Mouse (Mus musculus): ENCODE data around the gene Dhrs9.

Gene Dhrs9

DNA sequence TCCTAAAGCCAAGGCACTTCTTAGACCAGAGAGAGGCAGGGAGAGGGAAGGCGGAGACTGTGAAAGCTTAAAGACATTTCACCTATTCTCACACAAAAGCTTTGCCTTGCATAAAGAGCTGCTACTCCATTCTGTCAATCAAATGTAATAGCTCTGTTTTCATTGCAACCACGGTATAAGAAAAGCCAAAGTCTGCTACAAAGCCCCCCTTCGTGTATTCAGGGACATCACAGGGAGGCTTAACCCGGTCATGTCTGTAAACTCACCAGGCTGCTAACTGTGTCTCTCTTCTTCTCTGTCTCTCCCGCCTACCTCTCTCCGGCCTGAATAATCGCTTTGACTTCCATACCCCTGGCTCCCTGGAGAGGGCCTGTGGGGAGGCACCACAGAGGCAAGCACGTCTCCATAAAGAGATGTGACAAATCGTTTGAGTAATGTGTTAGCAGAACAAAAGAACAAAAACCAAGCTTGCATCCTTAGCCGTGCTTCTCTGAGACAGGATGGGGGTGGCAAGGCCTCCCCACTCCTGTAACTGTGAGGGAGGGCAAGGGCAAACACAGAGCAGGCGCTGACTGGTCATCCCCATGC is 38.1 kb downstream of the Dhrs9 start:
- no peak for DNase-seq (ENCODE audit: low spot score)

DNA sequence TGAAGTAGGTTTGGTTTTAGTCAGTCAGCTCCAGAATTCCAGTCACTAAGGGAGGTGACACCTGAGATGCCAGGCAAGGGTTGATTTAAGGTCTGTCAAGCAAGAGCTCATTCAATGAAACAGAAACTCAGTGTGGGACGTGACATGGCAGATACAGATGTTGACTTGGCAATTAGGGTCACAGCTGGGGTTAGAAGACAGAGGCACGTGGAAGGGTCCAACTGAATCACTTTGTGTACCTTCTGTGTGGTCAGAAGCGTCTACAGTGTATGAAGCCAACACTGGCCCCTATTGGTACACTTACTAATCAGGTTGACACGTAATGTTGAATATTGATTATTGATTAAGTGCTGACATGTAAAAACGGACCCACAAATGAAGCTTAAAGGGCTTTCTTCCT is 44.6 kb downstream of the Dhrs9 start:
- DNase-seq (ENCODE audit: low spot score): no peak

DNA sequence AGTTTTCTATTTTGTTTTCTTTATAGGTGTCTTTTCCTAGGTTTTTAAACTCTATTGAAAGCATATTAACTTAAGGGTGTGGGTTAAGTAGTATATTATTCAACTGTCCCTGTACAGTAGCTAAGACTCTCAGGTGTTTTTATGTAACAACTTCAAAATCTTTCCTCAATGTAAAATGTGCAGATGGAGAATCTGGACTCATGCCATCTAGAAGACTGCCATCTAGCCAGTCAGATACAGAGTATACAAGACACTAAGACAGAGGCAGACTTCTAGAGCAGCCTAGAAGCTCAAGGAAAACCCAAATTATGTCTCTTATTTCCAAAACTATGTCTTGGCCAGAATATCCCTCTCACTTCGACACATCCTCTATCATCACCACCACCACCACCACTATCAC is 45.8 kb downstream of the Dhrs9 start:
- no peak for DNase-seq (ENCODE audit: low spot score)

DNA sequence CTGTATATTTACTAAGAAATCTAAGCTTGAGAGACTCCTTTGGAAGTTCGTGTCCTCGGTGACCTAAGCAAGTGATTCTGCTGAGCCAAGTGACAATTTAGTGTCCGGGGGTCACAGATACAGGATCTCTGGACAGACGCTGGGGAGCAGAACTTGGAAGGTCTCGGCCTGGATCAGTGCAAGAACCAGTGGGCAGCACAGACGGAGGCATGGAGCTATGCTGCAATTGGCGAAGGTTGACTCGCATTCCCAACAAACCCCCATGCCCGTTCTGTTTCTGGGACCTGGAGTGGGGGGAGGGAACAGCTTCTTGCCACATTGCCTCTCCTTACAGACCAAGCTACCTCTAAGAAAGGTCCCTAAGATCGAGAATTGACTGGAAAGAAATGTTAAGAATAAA is 46.9 kb downstream of the Dhrs9 start:
- DNase-seq (ENCODE audit: low spot score): no peak

DNA sequence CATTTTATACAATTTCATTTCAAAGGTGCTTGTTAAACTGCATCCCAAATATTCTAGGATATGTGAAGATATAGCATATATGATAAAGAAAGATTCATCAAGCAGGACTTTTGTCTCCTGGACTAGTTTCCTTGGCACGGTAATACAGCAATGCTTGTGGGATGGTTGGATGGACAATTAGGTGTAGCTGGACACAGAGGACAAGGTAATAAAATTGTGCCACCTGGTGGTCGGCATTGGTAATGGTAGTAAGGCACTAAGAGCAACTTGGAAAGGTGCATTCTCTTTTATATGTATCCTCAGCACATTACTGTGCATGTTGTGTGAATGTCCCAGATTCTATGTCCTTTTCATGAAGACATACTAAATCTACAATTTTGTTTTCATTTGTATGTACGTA is 47.9 kb downstream of the Dhrs9 start:
- DNase-seq (ENCODE audit: low spot score): no peak

DNA sequence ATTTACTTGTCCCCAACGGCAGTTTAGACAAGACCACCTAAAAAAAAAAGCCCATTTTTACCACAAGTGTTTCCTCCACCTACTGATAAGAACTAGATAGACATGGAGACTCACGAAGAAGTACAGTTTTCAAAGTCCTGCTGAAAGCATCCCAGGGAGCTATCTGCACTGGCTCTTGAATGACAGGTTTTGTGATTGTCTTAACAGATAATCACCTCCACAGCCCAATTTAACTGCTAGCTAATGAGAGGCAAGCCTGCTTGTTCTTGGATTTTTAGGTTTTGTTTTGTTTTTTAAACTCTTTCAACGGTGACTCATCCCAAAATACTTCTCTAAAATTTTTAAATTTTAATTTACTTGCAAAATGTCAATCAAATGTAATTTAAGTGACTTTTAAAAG is 61.4 kb downstream of the Dhrs9 start:
- DNase-seq (ENCODE audit: low spot score): no peak

DNA sequence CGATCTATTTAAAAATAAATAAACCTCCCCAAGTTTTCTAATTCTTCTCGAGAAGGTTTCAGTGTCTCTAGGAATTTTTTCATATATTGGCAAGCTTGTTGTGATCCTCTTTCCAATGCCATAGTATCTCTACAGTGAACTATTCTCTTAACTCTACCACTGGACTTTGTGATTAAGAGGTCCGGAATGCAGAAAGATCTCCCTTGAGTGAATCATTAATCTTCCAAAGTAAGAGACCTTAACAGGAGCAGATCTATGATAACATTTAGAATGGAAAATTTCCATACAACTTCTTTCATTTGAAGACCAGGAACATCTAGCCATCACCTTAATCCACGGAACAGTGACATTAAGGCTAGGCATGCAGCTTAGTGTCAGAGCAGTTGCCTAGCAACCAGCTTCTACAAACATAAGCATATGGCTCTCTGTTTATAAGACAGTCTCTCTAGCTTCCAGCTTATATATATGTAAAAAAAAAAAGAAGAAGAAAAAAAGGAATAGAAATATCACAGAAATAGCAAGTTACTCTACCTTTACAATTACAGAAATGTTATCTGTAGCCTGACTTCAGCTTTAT is 65.7 kb downstream of the Dhrs9 start:
- DNase-seq (ENCODE audit: low spot score): no peak

DNA sequence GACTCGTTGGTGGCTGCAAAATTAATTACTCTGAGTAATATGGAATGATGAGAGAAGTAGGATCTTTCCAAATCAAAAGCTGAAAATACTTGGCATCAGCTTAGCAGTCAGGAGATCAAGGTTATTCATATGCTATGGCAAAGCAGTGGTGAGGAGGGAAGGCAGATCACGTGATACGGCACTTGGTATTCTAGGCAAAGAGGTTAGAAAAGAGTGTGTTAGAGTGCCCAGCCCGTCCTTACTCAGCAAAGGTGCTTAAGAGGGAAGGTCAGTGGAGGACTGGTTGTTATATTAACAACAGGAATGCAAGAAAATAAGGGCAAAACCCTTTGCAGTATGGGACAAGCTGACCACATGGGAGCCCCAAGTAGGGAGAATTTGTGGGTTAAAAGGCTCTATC is 68.3 kb downstream of the Dhrs9 start:
- DNase-seq (ENCODE audit: low spot score): no peak

DNA sequence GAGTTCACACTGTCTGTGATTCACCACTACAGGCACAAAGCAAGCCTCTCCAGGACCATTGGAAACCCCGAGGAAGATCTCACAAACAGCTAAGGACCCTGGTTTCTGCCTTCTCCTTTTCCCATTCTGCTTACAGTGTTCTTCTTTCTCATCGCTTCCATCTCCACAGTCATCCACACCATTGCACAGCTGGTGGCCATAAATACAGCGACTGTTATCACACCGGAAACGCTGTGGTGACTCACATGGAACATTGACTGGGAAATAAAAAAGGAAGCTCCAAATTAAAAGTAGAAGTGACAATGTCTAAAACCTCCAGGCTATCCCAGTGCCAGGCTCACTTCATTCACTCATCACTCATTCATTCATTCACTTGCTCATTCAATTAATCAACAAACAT is 70.9 kb downstream of the Dhrs9 start:
- DNase-seq (ENCODE audit: low spot score): no peak

Measured in spleen, adult 12 weeks (tissue).